Mouse (Mus musculus) midbrain, embryonic 13.5 days (tissue): Measurements from ENCODE around the gene Fbxo21. TPM values are rescaled to one million over a fixed set of nuclear protein-coding genes. Genes with fewer than 3 reads are reported as not detected.
A peak's percentile ranks its signal among the peaks of the same experiment; 100 is the strongest.

Source experiments
- ATAC-seq: fragments of 200-750 bp; cut with Nextera tagmentation; 2 replicates; pipeline ENCODE4 v1.8.0; 2017; ENCODE audit warnings: mild to moderate bottlenecking, moderate TSS enrichment, moderate library complexity
- H3K27ac ChIP-seq: fragments of 300-500 bp; sonication (generic); 2 replicates; pipeline ENCODE4 v1.5.1; 2015; ENCODE audit warnings: inconsistent platforms, mild to moderate bottlenecking, moderate library complexity
- H3K27me3 ChIP-seq: fragments of 300-500 bp; sonication (generic); 2 replicates; pipeline ENCODE4 v1.6.1; 2015; ENCODE audit warnings: mild to moderate bottlenecking, inconsistent platforms
- H3K36me3 ChIP-seq: fragments of 300-500 bp; sonication (generic); 2 replicates; pipeline ENCODE4 v1.6.1; 2015; ENCODE audit warnings: mild to moderate bottlenecking, inconsistent platforms
- H3K4me1 ChIP-seq: fragments of 300-500 bp; sonication (generic); replicated peaks from 2 replicates; pipeline ENCODE4 v1.6.1; 2015; ENCODE audit warnings: inconsistent platforms
- H3K4me2 ChIP-seq: fragments of 300-500 bp; sonication (generic); replicated peaks from 2 replicates; pipeline ENCODE4 v1.6.1; 2015; ENCODE audit warnings: moderate library complexity, mild to moderate bottlenecking, inconsistent platforms
- H3K4me3 ChIP-seq: fragments of 300-500 bp; sonication (generic); replicated peaks from 2 replicates; pipeline ENCODE4 v1.5.1; 2015; ENCODE audit warnings: mild to moderate bottlenecking, inconsistent platforms
- H3K9ac ChIP-seq: fragments of 300-500 bp; sonication (generic); replicated peaks from 2 replicates; pipeline ENCODE4 v1.6.1; 2015; ENCODE audit warnings: mild to moderate bottlenecking, inconsistent platforms
- H3K9me3 ChIP-seq: fragments of 300-500 bp; sonication (generic); 2 replicates; pipeline ENCODE4 v1.6.1; 2016; ENCODE audit warnings: mild to moderate bottlenecking, inconsistent platforms
- WGBS: fragments of 180-500 bp; shearing (Covaris S2); methylation state at CpG from one replicate; pipeline ENCODE4 v1.1.7; 2015; 5-methylcytosine and 5-hydroxymethylcytosine counted together
- polyA plus RNA-seq: library from polyadenylated mRNA; unstranded; fragments of >200 nt; fragmentation: Nextera tagmentation; extraction: Ambion mirVana; gene quantifications from 2 replicates; pipeline ENCODE4 v1.2.1, GENCODE M21; 2015

The Fbxo21 gene
- polyA plus RNA-seq, 1 experiment from 2014 or later = 152 TPM

DNA sequence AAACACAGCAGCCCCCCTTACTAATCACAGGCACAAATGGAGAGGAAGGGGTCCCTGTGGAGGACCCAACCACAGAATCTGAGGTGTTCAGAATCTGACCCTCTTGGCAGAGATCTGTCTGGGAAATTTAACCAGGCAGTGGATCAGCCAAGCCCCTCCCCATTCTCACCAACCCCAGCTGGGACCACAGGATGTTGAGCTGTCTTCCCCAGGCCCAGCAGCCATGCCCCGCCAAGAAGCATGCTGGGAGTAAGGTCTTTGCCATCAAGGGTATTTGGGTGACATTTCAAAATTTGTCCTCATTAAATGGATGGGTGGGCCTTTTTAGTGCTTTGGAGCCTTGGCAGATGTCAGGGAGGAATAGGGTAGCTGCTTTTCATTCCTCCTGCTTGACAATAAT, 22.1 kb upstream of the Fbxo21 start:
- no peaks in the 10 kb centered on the region for H3K9me3 ChIP-seq
- H3K36me3 ChIP-seq = no peaks in the 10 kb centered on the region
- WGBS = 80% methylated on average over 1 of the region's 1 CpGs
- no peak for ATAC-seq
- H3K4me1 ChIP-seq = no peaks in the 10 kb centered on the region
- H3K9ac ChIP-seq = no peak overlapping the region
- H3K27me3 ChIP-seq = no peaks in the 10 kb centered on the region
- H3K4me3 ChIP-seq = no peak overlapping the region
- H3K4me2 ChIP-seq = no peak overlapping the region
- H3K27ac ChIP-seq = no peak overlapping the region

DNA sequence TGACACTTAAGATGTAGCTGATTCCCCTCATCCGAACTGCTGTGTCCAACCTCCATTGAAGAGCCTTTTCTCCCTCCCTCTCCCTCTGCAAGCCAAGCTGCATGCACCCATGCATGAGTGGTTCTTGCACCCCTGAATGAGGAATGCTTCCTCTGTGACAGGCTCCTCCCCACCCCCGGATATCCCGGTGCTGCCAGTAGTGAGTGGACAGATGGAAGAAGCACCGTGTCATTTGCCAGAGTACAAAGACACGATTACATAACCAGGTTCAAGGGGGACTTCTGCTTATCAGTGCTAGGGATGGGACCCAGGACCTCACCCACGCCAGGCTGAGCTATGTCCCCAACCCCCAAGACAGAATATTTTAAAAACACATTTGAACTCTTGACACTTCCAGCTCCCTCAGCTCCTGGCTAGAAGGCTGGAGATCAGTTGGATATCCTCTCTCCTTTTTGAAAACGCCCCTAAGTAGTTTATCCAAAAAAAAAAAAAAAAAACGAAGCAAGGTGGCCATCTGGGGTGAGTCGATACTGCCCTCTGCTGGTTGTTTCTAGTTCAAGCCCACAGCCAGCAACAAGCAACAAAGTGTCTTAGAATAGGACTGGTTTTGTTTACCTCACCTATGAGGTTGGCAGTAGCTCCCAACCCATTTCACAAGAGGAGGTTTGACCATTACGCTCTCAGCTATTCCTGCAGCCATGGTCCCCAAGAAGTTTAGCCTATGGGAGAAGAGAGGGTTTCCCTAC, 20.7 kb upstream of the Fbxo21 start:
- H3K4me3 ChIP-seq = no peak overlapping the region
- no peak overlapping the region for H3K4me2 ChIP-seq
- H3K9me3 ChIP-seq = no peaks in the 10 kb centered on the region
- H3K4me1 ChIP-seq = no peaks in the 10 kb centered on the region
- 35% methylated on average over 10 of the region's 10 CpGs for WGBS
- no peak for ATAC-seq
- no peaks in the 10 kb centered on the region for H3K36me3 ChIP-seq
- H3K9ac ChIP-seq = no peak overlapping the region
- no peaks in the 10 kb centered on the region for H3K27me3 ChIP-seq
- no peak overlapping the region for H3K27ac ChIP-seq

DNA sequence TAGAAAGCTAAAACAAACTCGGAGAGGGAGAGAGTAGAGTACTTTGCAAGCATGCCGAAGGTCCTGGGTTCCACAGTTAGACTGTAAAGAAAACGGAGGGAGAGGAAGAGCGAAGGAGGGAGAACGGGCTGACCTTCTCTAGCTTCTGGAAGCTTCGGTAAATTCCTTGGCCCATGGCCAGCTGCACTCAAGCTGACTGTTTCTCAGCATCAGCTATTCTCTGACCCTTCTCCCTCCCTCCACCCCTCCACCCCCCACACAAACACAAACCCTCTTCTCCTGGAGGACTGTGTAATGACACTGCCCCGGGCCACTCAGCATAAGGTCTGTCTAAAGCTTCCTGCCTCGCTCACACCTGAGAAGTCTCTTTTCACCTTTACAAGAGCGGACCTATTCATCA, 11.8 kb upstream of the Fbxo21 start:
- ATAC-seq = no peak
- H3K9me3 ChIP-seq = no peaks in the 10 kb centered on the region
- H3K27ac ChIP-seq = no peak overlapping the region
- H3K4me2 ChIP-seq = no peak overlapping the region
- H3K4me3 ChIP-seq = no peak overlapping the region
- no peaks in the 10 kb centered on the region for H3K36me3 ChIP-seq
- H3K27me3 ChIP-seq = no peaks in the 10 kb centered on the region
- WGBS = 61% methylated on average over 9 of the region's 9 CpGs
- no peak overlapping the region for H3K9ac ChIP-seq
- no peaks in the 10 kb centered on the region for H3K4me1 ChIP-seq

DNA sequence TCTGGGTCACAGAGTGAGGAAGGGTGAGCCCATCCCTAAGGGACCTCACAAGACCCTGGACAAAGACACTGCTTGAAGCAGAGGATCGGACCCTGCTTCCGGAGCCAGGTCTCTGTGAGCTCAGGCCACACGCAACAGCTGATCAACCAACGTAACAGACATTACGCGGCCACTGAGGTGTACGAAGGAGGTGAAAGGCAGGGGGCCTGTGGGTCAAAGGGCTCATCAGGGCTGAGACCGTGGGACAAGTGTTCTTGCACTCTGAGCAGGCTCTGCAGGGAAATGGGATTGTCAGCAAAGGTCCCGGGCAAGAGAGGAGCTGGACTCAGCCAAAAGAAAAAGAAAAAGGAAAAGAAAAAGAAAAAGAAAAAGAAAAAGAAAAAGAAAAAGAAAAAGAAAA, 9.6 kb upstream of the Fbxo21 start:
- H3K9me3 ChIP-seq = no peaks in the 10 kb centered on the region
- H3K36me3 ChIP-seq = no peaks in the 10 kb centered on the region
- 66% methylated on average over 9 of the region's 9 CpGs for WGBS
- no peak overlapping the region for H3K4me2 ChIP-seq
- H3K4me3 ChIP-seq = no peak overlapping the region
- no peak overlapping the region for H3K9ac ChIP-seq
- no peak for ATAC-seq
- H3K27ac ChIP-seq = no peak overlapping the region
- no peaks in the 10 kb centered on the region for H3K4me1 ChIP-seq
- no peaks in the 10 kb centered on the region for H3K27me3 ChIP-seq

DNA sequence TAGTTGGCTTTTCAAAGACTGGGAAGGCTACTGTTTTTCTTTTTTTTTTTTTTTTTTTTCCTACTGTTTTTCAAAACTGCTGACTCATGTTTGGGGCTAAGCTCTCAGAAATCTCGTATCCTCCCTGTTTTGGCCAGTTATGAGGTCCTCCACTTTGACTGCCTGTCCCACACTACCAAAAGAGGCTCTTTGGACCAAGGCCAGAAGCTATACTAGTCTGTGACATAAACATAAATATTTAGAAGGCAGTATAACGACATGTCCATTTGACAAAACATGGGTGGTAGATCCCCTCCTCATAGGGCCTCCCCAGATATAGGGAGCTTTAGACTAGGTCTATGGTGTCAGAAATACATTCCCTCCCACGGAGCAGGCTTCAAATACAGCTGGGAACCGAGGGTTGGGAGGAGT, 8.9 kb upstream of the Fbxo21 start:
- no peak for ATAC-seq
- WGBS = 65% methylated on average over 4 of the region's 4 CpGs
- Histone ChIP-seq H3K36me3 (no peaks in the 10 kb centered on the region), H3K4me2 (no peak overlapping the region), H3K9me3 (no peaks in the 10 kb centered on the region), H3K27ac (no peak overlapping the region), H3K4me1 (no peaks in the 10 kb centered on the region), H3K4me3 (no peak overlapping the region), H3K9ac (no peak overlapping the region), H3K27me3 (no peaks in the 10 kb centered on the region)

DNA sequence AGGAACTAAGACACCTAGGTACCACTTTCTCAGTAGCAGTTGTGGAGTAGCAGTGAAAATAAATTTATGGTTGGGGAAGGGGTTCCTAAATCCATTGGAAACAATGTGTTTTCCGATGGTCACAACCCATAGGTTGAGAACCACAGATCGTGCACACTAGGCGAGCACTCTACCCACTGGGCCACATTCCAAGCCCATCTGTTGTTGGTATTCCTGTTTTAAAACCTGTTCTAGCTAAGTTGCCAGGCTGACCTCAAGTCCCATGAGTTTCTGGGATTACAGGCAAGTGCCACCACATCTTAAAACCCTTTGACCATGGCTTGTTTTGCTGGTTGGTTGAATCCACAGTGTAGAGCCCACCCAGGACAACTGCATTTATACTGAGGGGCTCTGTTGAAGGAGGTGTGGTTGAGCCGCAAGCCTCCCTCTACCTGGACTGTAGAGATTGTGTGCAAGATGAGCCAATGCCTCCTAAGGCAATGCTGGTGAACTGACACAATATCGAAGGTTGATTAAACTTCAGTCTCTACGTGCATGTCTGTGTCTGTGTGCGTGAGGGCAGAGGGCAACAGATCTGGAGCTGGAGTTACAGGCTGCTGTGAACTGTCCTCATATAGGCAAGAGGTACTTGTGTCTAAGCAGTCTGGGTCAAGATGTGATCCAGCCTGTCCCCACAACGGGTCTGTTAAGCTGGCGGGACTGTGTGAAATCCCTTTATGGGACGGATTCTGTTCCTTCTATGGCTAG, 6.7 kb upstream of the Fbxo21 start:
- Histone ChIP-seq H3K27ac (no peak overlapping the region), H3K36me3 (no peaks in the 10 kb centered on the region), H3K27me3 (no peaks in the 10 kb centered on the region), H3K9ac (no peak overlapping the region), H3K4me2 (no peak overlapping the region), H3K4me3 (no peak overlapping the region), H3K4me1 (no peaks in the 10 kb centered on the region), H3K9me3 (no peaks in the 10 kb centered on the region)
- ATAC-seq = no peak
- WGBS = 91% methylated on average over 10 of the region's 10 CpGs

DNA sequence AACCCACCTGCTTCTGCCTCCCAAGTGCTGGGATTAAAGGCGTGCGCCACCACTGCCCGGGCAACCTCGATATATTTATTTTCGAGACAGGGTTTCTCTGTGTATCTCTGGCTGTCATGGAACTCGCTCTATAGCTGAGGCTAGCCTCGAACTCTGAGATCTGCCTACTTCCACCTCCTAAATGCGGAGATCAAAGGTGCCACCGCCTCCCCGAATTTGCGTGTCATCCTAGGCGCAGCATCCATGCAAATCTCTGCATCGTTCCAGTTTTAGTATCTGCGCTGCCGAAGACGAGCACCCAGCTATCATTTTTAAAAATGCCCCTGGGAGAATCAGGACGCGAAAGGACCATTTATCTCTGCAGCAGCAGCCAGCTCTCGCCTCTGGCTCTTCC, 270 bp upstream of the Fbxo21 start:
- WGBS = 24% methylated on average over 19 of the region's 19 CpGs

DNA sequence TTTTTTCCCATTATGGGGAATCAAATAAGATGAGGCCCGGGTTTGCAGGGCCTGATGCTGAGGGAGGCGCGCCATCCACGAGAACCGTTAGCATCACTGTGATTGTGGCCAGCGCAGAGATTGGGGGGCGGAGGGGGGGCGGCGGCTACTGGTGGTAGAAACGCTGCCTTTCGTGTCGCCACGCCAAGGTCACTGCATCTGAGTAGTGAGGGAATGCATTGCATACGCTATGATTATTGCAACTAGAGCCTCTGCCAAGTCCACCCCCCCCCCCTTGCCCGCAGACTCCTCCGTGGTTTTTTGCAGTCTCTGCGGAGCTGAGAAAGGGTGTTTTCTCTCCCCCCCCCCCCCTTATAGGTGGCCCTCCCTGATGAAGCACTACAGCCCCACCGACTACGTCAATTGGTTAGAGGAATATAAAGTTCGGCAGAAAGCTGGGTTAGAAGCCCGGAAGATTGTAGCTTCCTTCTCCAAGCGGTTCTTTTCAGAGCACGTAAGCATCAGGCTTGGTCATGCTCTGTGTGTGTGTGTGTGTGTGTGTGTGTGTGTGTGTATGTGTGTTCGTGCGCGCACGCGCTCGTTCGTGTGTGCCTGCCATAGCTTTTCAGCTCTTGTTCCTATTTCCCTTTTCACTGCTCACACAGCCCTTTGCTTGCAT, 1.1 kb downstream of the Fbxo21 start:
- H3K4me2 ChIP-seq = peak overlapping the region; percentile 74
- H3K36me3 ChIP-seq = peaks cover 36% of the 10 kb centered on the region
- WGBS = 11% methylated on average over 27 of the region's 30 CpGs
- H3K9ac ChIP-seq = peak overlapping the region; percentile 99
- peak; percentile 25; the same call in 1 of the 2 replicates for ATAC-seq
- H3K9me3 ChIP-seq = no peaks in the 10 kb centered on the region
- H3K27me3 ChIP-seq = no peaks in the 10 kb centered on the region
- peak overlapping the region; percentile 93 for H3K27ac ChIP-seq
- peak overlapping the region; percentile 99 for H3K4me3 ChIP-seq
- peaks cover 34% of the 10 kb centered on the region for H3K4me1 ChIP-seq

More for the DNA sequence above, 270 bp upstream of the Fbxo21 start:
- Histone ChIP-seq H3K27ac (peak overlapping the region; percentile 93), H3K4me2 (peak overlapping the region; percentile 74), H3K36me3 (peaks cover 23% of the 10 kb centered on the region), H3K4me3 (peak overlapping the region; percentile 99), H3K4me1 (peaks cover 34% of the 10 kb centered on the region), H3K27me3 (no peaks in the 10 kb centered on the region), H3K9me3 (no peaks in the 10 kb centered on the region), H3K9ac (peak overlapping the region; percentile 99)
- peak; percentile 28 for ATAC-seq

DNA sequence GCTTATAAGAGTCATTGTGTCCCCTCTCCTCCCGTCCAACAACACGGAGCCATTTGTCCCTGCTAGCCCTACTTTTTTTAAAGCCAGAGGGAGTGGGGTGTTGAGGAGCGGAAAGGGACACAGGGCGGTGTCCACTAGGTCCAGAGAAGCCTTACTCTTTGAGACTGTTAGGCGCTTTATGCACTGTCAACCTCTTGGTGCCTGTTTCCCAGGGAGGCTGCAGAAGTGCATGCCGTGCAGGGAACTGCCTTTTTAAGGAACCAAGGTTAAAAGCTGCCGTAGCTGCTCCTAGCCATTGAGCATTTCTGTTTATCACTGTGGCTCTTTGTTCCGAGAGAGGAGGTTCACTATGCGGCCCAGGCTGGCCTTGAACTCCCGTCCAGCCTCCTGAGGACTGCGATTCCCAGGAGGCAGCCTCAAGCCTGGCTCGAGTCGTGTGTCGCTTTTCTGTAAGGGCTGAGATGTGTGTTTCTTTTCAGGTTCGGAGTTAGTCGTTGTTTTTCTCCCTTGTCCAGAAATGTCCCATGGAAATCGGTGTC, 1.7 kb downstream of the Fbxo21 start:
- peaks cover 42% of the 10 kb centered on the region for H3K36me3 ChIP-seq
- peak overlapping the region; percentile 74 for H3K4me2 ChIP-seq
- peak overlapping the region; percentile 99 for H3K9ac ChIP-seq
- no peak for ATAC-seq
- H3K4me1 ChIP-seq = peaks cover 35% of the 10 kb centered on the region
- H3K4me3 ChIP-seq = peak overlapping the region; percentile 99
- 44% methylated on average over 17 of the region's 17 CpGs for WGBS
- no peaks in the 10 kb centered on the region for H3K27me3 ChIP-seq
- H3K27ac ChIP-seq = peak overlapping the region; percentile 93
- H3K9me3 ChIP-seq = no peaks in the 10 kb centered on the region

DNA sequence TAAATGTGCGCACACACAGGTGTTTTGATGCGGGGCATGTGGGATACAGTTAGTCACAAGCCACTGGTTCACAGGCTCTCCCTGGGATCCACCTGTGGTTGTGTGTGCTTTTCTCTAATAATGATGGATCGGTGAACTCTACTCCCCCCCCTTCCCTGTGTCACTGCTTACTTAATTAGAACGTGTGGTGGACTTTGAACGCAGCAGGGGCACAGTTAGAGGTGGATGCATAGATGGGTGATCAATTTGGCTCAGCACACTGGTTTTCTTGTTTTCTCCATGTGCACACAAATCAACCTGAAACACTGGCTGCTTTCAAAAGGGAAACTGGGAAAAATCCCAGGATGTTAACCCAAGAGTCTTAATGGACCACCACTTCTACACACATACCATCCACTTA, 2.6 kb downstream of the Fbxo21 start:
- H3K36me3 ChIP-seq = peaks cover 51% of the 10 kb centered on the region
- no peak overlapping the region for H3K27ac ChIP-seq

DNA sequence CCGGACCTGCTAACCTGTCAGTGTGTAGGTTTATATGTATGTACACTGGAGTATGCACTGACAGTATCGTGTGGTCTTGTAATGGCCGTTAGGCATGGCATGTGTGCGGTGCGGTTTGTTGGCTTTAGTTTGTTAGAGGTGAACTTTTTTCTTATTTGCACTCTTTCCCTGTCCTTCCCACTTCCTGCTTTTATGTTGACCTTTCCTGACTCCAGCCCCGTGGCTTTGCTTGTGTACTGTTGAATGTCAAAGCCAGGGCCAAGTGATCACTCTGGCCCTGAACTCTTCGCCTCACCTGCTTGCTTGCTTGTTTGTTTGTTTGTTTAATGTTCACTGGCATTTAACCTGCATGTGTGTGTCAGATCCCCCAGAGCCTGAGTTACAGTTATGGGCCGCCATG, 4.4 kb downstream of the Fbxo21 start:
- 91% methylated on average over 8 of the region's 8 CpGs for WGBS
- peaks cover 44% of the 10 kb centered on the region for H3K4me1 ChIP-seq
- peaks cover 69% of the 10 kb centered on the region for H3K36me3 ChIP-seq
- no peak overlapping the region for H3K4me3 ChIP-seq
- no peak overlapping the region for H3K4me2 ChIP-seq
- ATAC-seq = no peak
- H3K27me3 ChIP-seq = no peaks in the 10 kb centered on the region
- H3K27ac ChIP-seq = no peak overlapping the region
- no peaks in the 10 kb centered on the region for H3K9me3 ChIP-seq
- H3K9ac ChIP-seq = no peak overlapping the region

More for the DNA sequence above, 2.6 kb downstream of the Fbxo21 start:
- Histone ChIP-seq H3K4me3 (peak overlapping the region; percentile 99), H3K9ac (peak overlapping the region; percentile 99; the same call in 1 of the 2 replicates), H3K27me3 (no peaks in the 10 kb centered on the region), H3K4me2 (peak overlapping the region; percentile 74), H3K9me3 (no peaks in the 10 kb centered on the region), H3K4me1 (peaks cover 44% of the 10 kb centered on the region)
- no peak for ATAC-seq
- WGBS = 69% methylated on average over 5 of the region's 5 CpGs

DNA sequence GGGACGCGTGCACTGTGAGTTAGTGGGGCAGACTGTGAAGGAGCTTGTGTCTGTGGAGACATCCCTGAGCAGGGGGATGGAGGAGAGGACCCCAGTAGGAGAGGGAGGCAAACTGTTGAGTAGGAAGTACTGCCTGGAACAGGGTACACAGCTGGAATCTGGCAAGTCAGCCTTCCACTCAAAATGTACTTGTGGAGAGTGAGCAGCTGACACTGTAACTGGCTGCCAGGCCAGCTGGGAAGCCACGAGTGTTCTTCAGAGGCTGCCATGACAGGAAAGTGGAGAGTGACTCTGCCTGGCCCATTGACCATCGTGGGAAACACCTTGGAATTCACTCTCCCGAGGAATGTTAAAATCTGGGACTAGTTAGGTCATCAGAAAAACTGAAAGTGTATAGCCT, 5.4 kb downstream of the Fbxo21 start:
- 89% methylated on average over 5 of the region's 5 CpGs for WGBS
- no peak overlapping the region for H3K4me3 ChIP-seq
- no peaks in the 10 kb centered on the region for H3K27me3 ChIP-seq
- ATAC-seq = no peak
- peaks cover 80% of the 10 kb centered on the region for H3K36me3 ChIP-seq
- H3K27ac ChIP-seq = no peak overlapping the region
- no peak overlapping the region for H3K9ac ChIP-seq
- no peak overlapping the region for H3K4me2 ChIP-seq
- H3K9me3 ChIP-seq = no peaks in the 10 kb centered on the region
- H3K4me1 ChIP-seq = peaks cover 42% of the 10 kb centered on the region
